Mouse (Mus musculus): ENCODE measurements around the gene Por.

Gene Por

DNA sequence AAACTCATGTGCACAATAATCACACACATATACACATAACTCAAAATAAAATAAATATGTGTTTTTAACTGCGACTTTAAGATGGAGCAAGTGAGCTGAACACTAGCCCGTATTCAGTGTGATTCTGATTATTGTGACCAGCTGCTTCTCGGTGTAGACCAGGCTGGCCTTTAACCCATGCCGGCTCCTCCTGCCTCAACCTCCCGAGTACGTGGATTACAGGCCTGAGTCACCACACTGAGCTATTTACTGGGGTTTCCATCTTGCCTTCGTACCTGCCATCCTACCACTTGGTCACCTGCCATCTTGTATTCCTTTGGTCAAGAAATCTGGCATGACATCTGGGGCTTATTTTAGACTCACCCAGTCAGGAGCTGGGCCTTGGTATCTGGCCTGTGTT, 33.6 kb downstream of the Por start:
- DNase-seq = no peak

DNA sequence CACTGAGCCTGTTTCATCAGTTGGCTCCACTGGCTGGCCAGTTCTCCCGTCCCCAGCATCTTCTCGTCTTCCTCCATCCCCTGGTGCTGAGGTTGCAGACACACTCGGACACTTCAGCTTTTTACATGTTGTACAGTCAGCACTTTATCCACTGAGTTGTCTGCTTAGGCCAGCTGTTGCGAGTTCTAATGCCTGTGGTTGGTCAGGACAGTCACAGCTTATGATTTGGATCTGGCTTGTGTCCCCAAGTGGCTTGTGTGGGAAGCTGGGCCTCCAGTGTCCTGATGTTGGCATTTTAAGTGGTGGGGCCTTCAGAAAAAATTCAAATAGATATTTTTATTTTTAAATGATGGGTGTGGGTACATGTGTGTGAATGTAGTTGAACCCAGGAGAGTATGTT, 35.5 kb downstream of the Por start:
- DNase-seq = no peak

DNA sequence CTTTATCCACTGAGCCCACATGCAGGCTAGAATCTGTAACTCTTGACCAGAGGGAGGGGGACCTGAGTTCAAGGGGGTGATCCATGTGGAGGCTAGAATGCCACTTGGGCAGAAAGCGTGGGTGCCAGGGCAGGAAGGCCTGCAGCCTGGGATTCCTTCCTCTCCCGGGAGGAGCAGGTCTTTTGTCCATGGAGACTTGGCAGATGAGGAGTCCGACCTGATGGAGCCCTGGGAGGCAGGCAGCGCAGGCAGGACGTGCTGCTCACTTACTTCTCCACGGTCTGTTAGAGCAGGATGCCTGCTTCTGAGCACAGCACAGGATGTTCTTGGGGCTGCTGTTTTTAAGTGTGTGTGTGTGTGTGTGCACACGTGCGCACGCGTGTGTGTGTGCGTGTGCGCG, 37.2 kb downstream of the Por start:
- DNase-seq = no peak

DNA sequence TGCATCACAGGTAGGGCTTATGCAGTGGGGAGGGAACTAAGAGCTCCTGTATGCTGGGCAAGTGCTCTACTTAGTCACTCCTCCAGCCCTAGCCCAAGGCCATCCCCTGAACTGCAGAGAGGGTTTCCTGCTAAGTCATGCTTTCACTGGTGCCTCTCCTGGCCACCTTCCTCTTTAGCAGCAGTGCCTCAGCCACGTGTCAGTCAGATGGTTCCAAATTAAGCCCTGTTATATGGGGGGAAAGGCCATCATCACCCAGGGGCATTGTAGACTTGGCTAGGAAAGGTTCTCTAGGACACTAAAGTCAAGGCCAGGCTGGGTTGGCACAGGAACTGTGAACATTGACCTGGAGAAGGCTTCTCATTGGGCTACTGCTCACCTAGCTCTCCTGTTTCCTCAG, 38.0 kb downstream of the Por start:
- no peak for DNase-seq

DNA sequence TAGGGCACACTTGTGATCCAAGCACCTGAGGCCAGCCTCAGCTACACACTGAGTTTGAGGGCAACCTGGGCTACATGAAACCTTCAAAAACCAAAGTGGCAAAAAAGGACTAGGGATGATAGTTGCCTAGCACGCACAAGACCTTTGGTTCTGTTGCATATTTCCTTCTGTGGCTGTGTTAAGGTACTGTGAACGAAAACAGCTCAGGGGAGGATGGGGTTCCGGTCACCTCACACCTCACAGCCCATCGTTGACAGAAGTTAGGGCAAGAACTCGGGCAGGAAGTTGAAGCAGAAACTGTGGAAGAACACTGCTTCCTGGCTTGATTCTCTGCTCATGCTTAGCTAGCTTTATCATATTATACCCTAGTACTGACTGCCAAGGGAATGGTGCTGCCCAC, 39.9 kb downstream of the Por start:
- DNase-seq = no peak

DNA sequence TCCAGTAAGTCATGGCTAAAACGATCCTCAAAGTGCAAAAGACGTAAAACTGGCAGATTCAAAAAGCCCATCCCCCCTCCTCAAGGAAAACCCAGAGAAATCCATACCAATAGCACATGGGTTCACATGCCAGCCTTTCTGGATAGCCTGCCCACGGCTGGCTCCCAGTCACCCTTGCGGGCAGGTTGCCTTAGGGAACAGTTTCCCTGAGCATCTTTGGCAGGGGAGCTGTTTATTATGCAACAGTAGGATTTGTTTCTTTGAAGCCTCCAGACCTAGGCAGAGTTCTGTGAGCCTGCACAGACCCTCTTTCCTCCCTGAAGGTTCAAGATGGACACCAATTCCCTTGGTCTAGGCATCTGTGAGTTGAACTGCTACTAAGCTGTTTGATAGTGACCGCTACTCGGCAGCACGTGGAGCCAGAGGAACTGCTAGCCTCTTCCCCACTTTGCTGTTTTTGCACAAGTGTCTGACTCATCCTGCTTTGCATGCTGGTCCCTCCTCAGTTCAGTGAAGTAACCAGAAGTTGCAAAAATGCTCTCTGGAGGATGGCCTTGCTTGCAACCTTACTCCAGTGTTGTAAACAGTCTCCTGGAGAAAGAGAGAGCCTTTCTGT, 40.9 kb downstream of the Por start:
- no peak for DNase-seq

DNA sequence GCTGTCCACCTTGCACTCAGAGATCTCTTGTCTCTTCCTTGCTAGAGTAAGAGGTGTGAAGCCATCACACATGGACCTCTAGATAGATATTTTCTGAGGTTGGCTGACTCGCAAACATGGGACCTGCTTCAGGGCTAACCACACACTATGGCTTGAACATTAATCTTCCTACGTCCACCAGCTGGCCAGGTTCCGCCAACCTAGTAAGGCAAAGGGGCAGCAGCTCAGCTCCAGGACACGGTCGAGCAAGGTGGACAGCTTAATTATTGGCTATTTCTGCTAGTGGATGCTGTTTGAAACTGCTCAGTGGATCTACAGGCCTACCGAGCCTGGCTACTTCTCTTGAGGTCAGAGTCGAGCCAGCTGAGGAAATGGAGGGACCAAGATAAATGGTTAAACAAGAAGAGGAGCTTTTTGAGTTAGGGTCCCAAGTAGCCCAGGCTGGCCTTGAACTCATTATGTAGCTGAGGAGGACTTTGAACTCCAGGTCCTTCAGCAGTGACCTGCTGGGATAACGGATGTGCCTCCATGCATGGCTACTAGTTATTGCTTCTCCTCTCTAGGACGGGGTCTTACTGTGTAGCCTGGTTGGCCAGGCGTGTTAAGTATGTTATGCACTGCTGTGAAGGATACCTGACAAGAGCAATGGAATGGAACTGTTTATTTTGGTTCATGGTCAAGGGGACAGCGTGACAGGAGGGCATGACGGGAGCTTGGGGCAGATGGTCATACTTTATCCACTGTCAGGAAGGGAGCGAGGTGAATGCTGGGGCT, 41.9 kb downstream of the Por start:
- DNase-seq = no peak

DNA sequence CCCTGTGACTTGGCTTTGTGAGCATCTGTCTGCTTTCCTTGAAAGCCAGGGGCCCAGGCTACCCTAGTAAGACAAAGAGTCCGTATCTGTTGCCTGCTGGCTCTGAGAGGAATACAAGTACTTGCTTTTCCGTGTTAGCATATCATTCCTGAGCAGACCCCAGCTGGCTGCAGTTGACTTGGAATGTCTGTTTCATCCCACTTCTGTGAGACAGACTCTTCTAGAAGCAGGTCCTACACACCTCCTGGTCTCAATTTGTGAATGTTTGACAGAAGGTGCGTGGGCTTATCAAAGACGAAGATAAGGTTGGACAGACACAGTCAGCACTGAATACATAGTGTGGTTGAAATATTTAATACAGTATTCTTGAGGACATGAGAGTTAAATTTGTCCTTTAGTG, 43.0 kb downstream of the Por start:
- no peak for DNase-seq

DNA sequence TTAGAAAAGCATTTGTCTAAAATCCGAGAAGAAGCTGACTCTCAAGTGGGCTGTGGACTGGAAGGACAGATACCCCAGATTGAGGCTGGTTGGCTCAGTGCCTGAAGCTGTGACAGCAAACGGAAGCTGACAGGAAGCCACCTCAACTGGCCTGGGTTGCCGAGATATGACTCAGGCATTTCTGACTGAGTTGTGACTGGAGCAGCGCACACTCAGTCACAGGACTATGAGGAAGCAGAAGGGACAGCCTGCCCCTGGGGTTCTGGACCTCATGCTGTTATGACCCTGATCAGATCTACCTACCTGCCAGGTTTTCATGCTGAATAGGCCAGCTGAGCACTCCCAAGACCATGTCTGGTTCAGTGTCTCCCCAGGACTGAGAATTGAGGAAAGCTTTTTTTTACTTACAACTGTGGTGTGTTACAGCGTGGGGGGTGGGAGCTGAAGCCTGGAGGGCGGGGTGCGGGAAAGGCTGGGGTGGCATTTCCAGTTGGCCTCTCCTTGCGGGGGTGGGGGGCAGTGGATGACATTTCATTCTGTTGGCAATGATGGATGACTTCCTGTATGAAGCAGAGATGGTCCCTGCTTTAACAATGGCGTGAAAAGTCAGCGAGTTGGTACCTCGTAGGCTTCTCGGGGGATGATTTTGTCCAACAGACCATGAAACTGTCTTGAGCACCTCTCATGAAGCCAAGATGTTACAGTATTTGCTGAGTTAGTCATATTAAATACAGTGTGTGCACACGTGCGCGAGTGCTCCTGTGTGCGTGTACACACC, 43.8 kb downstream of the Por start:
- DNase-seq = peak; percentile 58 to 66

DNA sequence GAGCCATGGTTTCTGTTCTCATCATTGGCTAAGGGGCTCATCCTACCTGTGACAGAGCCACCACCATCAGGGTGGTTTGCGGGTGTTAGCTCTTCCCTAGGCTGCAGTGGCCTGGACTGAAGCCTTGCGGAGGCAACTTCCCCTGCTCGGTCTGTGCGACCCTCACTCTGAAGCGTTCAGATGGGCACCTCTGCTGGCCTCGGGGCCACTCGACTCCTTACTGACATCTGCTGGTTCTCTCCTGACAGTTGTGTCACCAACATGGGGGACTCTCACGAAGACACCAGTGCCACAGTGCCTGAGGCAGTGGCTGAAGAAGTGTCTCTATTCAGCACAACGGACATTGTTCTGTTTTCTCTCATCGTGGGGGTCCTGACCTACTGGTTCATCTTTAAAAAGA, 45.8 kb downstream of the Por start:
- peak in 1 of 2 experiments; percentile 39 for DNase-seq

DNA sequence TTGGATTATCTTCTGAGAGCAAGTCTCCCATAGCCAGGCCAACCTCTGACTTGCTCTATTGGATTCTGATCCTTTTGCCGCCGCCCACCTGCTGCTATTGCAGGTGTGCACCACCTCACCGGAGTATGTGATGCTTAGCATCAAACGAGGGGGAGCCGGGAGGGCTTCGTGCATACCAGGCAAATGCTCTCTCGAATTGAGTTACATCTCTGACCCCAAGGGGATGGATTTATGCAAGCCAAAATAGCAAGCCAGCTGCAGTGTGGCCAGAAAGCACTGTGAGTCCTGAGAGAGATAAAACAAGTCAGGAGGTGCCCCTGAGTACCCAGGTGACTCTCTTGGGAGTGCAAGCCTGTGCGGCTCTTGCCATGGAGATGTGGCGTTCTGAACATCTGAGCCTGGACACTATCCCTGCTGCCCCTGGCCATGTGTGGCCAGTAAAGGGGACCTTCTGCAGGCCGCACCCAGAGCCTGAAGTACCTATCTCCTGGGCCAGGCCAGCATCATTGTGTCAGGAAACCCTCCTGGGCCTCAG, 49.8 kb downstream of the Por start:
- no peak for DNase-seq

DNA sequence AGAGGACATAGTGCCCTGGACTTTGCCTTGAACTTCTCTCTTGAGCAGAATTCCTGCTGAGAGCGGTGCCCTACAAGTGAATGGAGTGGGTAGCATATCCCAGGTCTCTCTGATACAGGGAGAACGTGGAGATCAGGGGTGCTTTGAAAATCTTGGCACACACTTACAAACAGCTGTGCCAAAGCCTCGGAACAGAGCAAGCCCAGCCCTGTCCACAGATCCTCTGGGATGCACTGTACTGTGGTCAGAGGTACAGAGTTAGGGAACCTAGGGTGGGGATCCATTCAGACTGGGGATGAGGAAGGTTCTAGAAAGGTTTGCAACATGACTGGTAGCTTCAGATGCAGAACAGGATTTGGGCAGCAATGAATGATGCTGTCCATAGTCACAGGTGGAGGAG, 50.3 kb downstream of the Por start:
- no peak for DNase-seq

DNA sequence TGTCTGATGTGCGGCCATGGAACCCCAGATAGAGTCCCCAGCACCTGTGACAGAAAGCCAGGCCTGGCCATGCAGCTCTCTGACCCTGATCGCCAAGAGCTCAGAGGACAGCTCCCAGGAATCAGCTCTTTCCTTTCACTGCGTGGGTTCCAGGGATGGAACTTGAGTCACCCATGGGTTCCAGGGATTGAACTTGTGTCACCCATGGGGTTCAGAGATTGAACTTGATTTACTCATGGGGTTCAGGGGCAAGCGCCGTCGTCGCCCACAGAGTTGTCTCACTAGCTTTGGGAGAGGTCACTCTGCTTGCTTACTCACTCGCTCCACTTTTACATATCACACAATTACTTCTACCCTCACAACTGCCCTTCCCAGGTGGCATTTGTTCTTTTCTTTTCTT, 51.2 kb downstream of the Por start:
- DNase-seq = no peak

DNA sequence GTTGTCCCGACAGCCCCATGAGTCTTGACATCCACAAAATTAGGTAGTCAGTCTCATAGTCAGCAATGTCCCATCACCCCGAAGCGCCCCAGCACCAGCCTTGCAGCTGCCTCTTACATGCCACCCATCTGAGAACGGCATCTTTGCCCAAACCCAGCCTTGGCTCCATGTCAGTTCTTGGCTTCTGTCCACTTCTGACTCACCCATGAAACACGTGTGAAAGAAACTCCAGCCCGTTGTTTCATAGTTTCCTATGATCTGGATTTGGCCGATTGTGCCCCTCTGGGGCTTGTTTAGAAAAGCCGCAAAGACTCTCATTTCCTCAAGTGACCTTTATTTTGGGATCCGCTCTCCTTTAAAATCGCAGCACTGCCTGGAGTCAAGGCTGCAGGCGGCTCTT, 52.3 kb downstream of the Por start:
- DNase-seq = no peak

DNA sequence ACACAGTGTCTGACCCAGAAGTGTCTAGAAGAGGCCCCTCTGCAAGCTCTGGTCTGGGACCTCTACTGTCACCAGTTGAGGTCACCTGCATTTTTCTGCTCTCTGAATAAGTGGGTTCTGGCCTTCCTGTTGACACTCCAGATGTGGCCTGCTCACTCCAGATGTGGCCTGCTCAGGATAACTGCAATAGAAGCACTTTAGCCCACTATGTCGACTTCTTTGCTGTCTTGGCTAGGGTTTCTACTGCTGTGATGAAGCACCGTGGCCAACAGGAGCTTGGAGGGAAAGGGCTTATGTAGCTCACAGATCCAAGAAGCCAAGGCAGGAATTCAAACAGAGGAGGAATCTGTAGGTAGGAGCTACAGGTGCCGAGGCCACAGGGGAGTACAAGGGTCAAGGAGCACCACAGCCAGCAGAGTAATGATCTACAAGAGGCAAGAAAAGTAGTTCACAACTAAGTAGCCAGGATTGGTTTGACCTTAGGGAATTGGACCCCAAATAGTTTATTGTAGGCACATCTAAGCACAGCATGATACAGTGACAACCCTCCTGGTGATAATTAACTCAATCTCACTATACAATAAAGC, 53.4 kb downstream of the Por start:
- no peak for DNase-seq

DNA sequence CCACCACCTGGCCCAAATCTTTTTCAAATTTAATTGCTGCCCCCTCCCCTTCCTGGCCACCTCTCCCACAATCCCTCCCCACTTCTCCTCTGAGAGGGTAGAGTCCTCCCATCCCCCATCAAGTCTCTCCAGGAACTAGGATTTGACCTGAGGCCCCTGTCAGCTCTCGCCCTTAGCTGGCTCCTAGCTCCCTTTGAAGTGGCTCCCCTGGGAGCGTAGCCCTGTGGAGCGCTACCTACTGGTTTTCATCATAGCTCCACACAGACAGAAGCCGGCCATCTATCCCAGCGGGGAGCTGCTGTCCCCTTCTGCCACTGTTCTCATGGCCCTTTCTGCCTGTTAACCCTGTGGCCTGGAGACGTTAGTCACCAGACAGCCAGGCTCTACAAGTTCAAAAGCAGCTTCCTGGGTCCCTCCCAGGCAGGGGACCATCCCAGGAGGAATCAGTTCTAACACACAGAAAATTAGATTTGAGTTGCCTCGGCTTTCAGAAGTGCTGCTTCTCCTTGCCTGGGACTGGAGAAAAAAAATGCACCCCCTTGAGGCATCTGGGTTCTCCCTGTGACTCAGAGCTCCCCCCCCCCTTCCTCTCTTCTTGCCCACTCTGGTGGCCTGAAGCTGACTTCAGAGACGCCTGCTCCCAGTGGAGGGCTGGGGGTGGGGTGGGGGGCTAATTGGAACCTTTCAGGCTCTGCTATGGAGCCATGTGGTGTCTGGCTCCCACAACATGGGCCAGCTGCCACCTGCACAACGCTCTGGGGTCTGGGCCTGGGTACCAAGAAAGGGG, 54.9 kb downstream of the Por start:
- DNase-seq = no peak

DNA sequence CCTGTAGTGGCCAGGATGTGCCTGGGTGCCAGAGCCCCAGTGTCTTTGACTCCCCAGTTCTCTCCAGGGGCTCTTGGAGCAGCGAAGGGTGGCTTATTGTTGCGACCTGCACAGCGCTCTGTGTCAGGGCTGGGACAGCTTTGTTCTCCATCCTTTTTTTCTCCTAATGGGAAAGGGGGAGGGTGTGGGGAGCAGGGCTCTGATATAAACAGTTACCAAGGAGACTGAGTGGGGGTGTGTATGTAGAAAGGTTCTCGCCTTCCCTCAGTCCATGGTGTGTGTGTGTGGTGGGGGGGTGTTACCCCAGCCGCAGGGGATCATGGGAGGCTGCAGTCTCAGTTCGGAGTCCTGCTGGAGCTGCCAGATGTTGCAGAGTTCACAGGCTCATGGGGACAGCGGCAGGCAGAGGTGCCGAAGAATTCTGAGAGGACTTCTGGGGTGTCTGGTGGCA, 55.6 kb downstream of the Por start:
- DNase-seq = no peak

DNA sequence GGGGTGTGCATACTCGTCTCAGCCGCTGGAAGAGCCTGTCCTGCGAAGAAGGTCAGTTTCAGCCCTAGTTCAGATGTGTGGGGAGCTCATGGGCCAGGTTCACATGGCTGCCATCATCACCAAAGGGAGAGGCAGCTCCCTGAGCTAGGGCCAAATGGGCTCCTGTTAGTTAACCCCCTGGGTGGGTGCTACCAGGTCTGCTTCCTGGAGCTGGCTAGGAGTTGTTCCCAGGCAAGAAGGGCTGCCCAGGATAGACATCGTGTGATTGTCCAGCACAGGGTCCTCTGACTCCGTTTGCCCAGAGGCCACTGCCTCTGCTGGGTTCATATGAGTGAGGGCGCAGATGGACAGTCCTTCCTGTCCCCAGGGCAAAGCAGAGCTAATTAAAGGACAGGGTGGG, 56.2 kb downstream of the Por start:
- DNase-seq = no peak

DNA sequence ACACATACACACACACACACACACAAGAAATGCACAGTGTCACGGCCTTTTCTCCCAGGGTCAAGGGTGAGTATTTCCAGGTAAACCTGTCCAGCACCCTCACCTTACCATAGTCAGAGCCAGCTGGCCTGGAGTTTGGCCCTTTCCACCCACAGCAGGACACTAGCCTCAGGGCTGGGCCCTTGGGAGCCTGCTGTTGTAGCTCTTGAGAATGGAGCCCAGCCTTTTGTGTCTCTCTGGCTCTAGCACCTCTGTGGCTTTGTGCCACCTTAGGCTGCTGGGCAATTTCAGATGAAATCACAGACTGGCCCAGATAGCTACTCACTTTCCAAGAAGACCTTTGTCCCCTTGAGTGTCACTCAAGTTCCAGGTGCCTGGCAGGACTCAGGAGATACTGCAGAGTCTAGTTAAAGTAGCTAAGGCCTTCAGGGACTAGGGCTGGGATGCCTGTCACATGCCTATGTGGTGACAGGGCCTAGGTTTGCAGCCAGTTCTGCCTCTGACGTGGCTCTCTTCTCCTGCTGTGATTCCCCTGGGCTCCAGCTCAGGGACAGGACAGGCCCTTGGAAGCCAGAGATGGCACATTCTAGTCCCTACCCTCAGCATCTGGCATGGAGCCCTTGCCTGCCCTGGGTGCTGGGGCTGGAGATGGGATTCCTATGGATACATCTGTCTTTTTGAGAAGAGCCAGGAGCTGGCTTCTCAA, 57.0 kb downstream of the Por start:
- DNase-seq = no peak

DNA sequence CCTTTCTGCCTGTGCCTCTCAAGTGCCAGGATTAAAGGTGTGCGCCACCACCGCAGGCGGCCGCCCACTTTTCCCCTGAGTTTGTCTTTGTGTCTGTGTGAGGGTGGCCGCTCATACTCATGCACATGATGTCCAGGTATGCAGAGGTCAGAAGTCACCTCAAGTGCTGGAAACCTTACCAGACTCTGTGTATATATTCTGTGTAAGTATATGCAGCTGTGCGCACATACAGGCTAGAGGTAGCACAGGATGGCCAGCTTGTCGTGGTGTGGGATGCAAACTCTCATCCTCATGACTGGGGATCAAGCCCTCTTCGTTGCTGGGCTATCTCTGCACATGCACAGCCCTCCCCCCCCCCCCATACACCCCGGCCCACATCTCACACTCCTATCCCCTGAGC, 58.0 kb downstream of the Por start:
- DNase-seq = no peak

DNA sequence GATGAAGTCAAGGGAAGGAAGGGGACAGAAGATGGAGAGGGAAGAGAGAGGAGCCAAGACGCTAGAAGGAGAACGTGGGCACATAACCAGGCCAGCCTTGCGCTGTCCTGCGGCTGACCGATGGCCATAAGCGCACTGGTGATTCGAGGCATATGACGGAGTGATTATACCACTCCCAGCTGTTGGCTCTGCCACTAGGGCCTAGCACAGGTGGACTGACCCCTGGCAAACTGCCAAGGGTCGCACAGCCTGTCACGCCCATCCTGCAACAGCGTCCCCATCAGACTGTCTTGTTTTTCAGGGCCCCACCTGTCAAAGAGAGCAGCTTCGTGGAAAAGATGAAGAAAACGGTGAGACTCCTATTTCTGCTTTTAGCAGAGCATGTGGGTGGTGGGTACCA, 58.5 kb downstream of the Por start:
- no peak for DNase-seq

DNA sequence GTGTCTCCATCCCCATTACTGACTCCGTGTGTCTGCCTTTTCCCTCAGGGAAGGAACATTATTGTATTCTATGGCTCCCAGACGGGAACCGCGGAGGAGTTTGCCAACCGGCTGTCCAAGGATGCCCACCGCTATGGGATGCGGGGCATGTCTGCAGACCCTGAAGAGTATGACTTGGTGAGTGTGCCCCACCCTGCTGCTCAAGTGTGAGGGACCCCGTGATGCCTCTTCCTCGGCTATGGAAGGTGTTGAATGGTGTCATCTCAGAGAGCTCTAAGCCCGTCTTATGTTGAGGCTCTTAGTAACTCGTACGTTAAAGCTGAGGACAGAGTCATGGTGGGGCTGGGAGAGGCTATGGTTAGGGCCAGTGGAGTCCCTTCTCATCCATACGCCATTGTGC, 59.5 kb downstream of the Por start:
- no peak for DNase-seq
